ENCODE assay signal across 22 mouse cellular contexts in genomic region chr17:34556406-34556805, GRCm38 (mm10). TPM values are rescaled to one million over a fixed set of nuclear protein-coding genes. Genes with fewer than 3 reads are reported as not detected.
"Had no signal": no experiment of that assay in that cellular context is flagged by ENCODE, and none has a peak within 500 bp of the region (broad histone marks: within the 10 kb centered on the region; RNA-seq: fewer than 3 reads in every experiment).

No protein-coding gene starts in this region.

- DNase-seq: lung, adult 18-20 months; lung, embryonic 14.5 days; lung, postnatal 10 days; lung, postnatal 36 days; midbrain, embryonic 14.5 days; right cerebral cortex, postnatal 14 days; thymus, adult 2 months; thymus, postnatal 25 days; thymus, postnatal 4 days had no signal

- ATAC-seq: midbrain, embryonic 16.5 days had no signal

- H3K9ac ChIP-seq: lung, embryonic 14.5 days; midbrain, embryonic 12.5 days; neural tube, embryonic 12.5 days; stomach, embryonic 15.5 days had no signal

- H3K27ac ChIP-seq: midbrain, embryonic 10.5 days; midbrain, embryonic 12.5 days; neural tube, embryonic 12.5 days; stomach, embryonic 15.5 days; stomach, postnatal 0 days had no signal

- H3K9me3 ChIP-seq: midbrain, embryonic 10.5 days; midbrain, embryonic 12.5 days; neural tube, embryonic 12.5 days; stomach, embryonic 15.5 days had no signal

- H3K27me3 ChIP-seq: neural tube, embryonic 12.5 days; stomach, embryonic 15.5 days had no signal

- H3K4me2 ChIP-seq: lung, embryonic 14.5 days; midbrain, embryonic 12.5 days; neural tube, embryonic 12.5 days; stomach, embryonic 15.5 days had no signal

- H3K36me3 ChIP-seq: midbrain, embryonic 10.5 days; midbrain, embryonic 12.5 days; neural tube, embryonic 12.5 days; stomach, embryonic 15.5 days had no signal

- H3K4me1 ChIP-seq: midbrain, embryonic 12.5 days; neural tube, embryonic 12.5 days; stomach, embryonic 15.5 days had no signal

- H3K4me3 ChIP-seq: midbrain, embryonic 10.5 days; midbrain, embryonic 12.5 days; neural tube, embryonic 12.5 days; stomach, embryonic 15.5 days had no signal

RNA-seq across cellular contexts. Expression of gene Btnl6, which starts 39.3 kb away (rescaled TPM):
- total RNA-seq: megakaryocyte, adult 5-6 weeks; megakaryocyte-erythroid progenitor cell, adult 5-6 weeks; neutrophil, adult 5-6 weeks had no signal
- polyA plus RNA-seq: lung, embryonic 14.5 days; lung, embryonic 16.5 days; midbrain, embryonic 10.5 days; midbrain, embryonic 12.5 days; midbrain, embryonic 14.5 days; midbrain, embryonic 16.5 days; neural tube, embryonic 12.5 days; neural tube, embryonic 14.5 days; testis, adult 2 months; urinary bladder, adult 2 months had no signal
